Mouse (Mus musculus): Measurements from ENCODE around the gene C130060K24Rik. TPM values are rescaled to one million over a fixed set of nuclear protein-coding genes. Genes with fewer than 3 reads are reported as not detected.

C130060K24Rik gene
- not detected in 2 replicates for total RNA-seq (2021)
- long read RNA-seq, experiment 1, result 0 reads
- long read RNA-seq, experiment 2, result 0 reads

DNA sequence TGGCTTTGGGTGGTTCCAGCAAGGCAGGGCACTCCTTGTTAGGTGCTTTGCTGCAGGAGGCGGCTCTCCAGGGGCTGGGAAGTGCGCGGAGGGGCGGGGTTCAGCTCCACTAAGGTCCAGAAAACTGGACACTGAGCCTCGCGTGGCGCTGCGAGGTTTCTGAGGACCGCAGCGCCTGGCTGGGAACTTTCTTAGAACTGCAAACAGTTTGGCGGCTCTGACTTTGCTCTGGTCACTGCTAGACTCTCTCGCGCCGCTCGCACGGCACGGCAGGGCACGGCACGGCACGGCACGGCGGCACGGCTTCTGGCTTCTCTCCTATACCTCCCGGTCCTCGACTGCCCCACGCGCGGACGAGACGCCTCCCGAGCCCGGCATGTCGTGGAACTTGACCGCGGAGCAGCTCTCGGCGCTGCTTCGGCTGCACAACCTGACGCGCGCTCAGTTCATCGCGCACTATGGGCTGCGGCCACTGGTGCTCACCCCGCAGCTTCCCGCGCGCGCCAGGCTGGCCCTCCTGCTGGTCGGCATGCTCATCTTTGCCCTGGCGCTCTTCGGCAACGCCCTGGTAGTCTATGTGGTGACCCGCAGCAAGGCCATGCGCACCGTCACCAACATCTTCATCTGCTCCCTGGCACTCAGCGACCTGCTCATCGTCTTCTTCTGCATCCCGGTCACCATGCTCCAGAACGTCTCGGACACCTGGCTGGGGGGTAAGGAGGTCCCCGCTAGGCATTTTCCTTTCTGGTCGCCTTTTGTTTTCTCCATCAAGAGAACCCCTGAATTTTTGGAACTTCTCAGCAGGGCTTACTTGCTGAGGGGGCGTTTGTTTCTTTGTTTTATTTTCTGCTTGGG, at the start of gene C130060K24Rik:
Gene C130060K24Rik (plus strand): TSS at position 188 of the 855 bp plus-strand sequence.
- peak; percentile 5 for DNase-seq

DNA sequence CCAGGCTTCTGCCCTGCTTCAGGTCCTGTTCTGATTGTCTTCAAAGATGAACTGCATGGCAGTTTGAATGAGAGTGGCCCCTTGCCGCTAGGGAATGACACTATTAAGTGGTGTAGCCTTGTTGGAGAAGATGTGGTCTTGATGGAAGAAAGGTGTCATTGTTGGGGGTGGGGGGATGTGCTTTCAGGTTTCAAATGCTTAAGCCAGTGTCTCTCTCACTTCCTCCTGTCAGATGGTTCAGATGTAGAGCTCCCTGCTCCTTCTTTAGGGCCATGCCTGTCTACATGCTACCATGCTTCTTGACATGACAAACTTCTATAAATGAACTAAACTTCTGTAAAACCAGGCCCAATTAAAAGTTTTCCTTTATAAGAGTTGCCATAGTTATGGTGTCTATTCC, 46.7 kb upstream of the C130060K24Rik start:
- DNase-seq, result no peak

DNA sequence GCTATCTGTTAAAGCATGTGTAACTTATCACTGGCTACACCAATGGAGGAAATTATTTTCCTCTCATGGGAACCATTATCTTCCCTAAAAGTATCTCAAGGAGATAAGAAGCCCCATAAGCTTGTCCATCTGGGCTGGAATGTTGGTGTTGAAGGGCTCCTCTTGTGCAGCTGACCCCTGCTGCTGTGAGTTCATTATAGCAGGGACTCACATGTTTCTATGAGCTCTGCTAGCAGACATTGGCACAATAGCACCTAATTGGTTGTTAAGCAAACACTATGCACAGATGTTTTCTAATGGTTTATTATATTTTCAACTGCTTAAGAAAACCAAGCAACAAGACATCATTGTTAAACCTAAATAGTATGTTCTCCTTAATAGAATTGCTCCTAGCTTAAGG, 41.5 kb upstream of the C130060K24Rik start:
- no peak for DNase-seq

DNA sequence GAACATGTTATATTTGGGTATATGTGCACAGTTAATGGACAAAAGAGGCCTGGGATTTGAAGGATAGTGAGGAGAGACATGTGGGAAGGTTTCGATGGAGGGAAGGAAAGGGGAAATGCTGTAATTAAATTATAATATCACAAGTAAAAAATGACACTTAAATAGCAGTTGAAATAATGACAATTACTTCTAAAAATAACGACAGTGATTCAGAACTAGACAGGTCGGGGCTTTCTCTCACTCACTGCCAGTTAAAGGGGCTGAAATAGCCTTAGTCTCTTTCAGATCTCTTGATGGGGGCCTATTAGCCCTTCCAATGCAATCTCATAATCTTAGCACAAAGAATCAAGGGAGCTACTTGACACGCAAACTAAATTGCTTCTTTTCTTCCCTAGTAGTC, 39.5 kb upstream of the C130060K24Rik start:
- DNase-seq, result no peak

DNA sequence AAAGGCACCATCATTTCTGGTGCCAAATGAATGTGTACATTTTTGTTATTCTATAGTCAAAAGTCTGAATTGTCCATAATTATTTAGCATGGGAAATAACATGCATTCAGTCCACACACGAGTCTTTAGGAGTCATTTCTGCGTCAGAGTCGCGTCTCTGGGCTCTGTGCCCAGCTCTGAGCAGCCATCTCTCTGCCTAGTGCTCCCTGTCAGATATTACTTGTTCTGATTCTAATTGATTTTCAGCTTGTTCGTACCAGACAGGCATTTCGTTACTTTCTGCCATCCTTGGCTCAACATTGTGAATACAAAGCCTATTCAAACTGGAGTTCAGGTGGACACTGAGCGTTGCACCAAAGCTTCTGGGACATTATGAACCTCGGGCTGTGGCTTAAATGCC, 33.2 kb upstream of the C130060K24Rik start:
- peak; percentile 29 for DNase-seq

DNA sequence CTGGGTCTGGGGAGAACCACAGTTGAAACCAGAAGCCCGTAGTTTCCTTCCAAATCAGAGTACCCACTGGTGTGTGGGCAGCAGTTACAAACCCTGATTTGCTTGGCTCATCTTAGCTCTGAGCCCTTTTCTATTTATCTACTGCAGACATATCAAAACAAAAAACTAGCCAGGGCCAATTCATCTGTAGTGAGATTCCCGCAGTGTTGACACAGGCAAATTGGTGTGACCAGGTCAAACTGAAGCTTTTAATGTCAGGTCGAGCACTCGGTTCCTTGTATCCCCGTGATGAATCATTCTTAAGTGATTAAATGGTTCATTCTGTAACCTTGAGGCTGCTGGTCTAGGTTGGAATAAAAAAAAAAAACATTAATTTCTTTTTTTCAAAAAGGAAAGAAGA, 32.6 kb upstream of the C130060K24Rik start:
- DNase-seq, result peak; percentile 3

DNA sequence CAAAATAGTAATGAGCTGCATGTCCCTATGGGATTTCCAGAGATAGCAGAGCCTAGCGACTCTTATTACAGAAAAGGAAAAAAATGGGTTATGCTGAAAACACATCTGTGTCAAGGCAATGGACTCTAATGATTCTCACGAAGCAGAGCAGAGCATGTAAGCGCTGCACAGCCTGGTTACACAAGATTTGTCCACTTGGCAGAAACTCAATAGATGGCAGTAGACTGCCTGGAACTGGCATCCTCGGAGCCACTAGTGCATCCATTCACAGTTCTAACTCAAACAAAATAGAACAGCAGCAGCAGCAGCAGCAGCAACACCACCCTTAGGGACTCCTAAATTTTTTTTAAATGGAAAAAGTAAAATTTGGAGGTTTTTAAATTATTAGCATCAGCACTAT, 29.3 kb upstream of the C130060K24Rik start:
- peak; percentile 7 for DNase-seq

DNA sequence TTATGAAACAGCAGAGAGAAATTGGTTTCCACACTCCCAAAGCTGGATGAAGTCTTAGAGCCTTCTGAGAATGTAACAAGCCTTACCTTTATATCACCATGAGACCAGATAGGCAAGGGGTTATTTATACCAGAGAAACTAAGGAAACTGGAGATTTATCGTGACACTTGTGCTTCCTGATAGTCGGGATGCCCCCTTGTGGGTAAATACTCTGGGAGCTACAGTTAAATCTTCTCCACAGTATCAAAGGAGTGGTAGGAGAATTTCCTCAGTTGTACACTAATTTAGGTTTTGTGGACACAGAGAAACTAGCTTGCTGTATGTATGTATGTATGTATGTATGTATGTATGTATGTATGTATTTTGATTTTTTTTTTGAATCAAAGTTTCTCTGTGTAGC, 5.0 kb upstream of the C130060K24Rik start:
- no peak for DNase-seq

DNA sequence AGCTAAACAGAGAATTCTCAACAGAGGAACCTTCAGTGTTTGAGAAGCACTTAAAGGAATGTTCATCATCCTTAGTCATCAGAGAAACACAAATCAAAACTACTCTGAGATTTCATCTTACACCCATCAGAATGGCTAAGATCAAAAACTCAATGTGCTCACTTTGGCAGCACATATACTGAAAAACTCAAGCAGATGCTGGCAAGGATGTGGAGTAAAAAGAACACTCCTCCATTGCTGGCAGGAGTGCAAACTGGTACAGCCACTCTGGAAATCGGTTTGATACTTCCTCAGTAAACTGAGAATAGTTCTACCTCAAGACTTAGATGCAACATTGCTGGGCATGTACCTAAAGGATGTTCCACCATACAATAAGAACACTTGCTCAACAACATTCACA, 41.0 kb downstream of the C130060K24Rik start:
- no peak for DNase-seq

DNA sequence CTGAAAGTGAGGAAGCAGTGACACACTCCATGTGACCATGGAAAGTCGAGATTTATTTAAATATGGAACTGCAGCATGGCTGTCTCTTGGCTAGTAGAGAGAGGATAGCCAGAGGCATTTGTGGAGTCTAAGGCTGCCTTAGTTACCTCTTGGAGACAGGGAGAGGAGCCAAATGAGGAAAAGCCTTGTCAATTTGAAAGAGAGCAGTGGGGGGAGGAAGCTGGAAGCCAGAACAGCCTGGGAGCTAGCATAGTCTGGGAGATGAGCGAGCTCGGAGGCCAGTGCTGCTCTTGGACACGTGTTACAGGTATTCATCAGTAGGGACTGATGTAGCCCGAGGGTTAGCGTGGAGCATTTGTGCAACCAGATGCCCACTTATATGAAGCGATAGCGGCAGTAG, 46.2 kb downstream of the C130060K24Rik start:
- DNase-seq, result no peak

DNA sequence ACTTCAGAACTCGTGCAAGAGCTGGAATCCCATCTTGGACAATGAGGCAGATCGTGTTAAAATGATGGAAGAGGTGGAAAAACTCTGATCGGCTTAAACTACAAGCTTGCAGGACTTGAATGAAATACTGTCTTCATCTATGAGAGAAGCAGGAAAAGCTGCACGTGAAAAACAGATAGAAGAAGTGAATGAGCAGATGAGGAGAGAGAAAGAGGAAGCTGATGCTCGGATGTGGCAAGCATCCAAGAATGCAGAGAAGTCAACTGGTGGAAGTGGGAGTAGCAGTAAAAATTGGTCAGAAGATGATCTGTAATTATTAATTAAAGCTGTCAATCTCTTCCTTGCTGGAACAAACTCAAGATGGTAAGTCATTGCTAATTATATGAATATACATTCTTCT, 52.3 kb downstream of the C130060K24Rik start:
- no peak for DNase-seq

DNA sequence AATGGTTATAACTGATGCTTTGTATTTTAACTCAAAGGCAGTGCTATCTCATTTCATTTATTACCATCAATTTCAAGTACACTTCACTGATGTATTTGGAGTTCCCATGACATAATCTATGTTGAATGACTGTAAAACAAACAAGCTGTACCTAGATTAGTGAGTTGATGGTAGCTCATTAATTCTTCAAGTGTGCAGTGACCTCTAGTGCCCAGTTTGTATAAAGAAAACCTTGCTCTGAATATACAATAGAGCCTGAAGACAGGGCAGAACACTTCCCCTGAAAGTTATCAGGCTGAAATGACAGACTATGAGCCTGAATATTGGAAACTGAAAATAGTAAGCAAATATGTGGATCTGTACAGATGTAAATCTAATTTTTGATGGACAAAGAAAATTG, 72.6 kb downstream of the C130060K24Rik start:
- DNase-seq, result peak; percentile 14

DNA sequence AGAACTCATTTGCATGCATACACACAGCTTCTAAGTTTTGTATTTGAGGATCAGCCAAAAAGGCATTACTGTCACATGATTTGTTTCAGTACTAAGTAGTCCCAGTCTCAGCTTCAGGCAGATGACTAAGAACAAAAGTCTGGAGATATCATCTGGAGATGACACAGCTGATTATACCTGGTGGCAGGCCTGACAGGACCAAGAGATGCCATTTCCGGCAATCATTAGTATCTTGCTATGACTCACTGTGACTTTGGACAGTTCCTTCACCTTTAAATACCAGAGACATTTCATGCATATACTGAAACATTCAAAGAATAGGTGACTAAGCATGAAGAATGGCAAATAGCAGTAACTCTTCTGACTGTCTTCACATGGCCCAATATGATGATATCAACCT, 84.4 kb downstream of the C130060K24Rik start:
- no peak for DNase-seq

DNA sequence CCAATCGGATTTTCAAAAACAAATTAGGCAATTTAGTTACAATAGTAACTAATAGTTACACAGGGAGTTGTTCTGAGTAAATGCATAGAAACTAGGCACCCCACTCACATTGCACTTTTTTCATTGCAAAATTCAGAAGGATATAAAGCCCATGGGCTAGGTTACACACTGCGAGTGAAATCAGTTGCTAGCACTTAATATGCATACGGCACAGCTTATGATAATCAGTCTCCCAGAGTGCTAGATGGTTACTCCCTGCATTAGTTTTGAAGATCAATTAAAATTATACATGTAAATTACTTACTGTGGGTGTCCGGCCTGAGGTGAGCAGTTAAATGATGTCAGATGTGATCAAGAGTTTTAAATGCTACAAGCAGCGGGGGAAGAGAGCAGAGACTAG, 89.4 kb downstream of the C130060K24Rik start:
- DNase-seq, result no peak

DNA sequence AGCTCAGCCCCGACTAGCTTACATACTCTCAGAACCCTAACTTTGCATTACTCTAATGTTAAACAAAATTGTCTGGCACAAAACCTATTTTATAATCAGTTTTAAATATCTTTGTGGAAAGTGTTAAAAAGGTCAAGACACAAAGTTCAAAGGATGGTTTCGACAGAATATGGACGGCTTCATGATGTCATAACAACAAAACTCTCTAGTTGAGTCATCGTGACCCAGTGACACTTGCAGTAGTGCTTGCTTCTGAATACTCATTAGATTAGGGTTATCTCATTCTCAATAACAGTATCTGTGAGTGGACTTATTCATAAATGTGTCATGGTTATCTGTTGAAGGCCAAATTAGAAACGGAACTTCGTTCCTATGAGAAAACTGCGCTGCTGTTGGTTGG, 91.5 kb downstream of the C130060K24Rik start:
- no peak for DNase-seq

DNA sequence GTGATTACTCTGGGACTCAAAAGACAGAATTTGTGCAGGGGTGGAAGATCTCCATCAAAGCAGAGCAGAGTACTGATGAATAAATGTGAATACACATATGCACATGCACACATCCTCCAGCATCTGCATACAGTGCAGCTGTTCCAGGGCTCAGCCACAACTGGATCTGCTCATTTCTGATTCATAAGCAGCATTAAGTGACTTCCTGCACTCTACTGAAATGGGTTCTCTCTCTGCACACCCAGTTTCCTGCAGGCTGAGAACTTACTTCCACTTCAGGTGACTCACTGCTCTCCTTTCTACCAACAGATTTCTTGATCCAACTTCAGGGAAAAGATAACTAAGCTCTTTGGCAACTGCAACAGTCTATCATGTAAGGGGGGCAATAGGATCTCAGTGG, 117.9 kb downstream of the C130060K24Rik start:
- DNase-seq, result no peak

Other genes starting within 250 kb of the C130060K24Rik start
- 0.78 and 1.5 TPM in 2 replicates for gene Hpgds, start 236.2 kb upstream of the C130060K24Rik start, total RNA-seq (2021)
- 0.22 and 0.49 TPM in 2 replicates for gene Tnip3, start 144.2 kb downstream of the C130060K24Rik start, total RNA-seq (2021)